Mouse (Mus musculus) kidney, postnatal 25 days (tissue): ENCODE data around the gene Adamts9.

Source experiments
- DNase-seq, 2 experiments: peaks; one replicate each; pipeline ENCODE4 v3.0.0; 2021; ENCODE audit warnings: mixed read lengths in 2 of 2

The Adamts9 gene

GRCm38 (mm10) chr6:92802421-92802820 is 140.9 kb downstream of the Adamts9 start:
- no peak for DNase-seq

GRCm38 (mm10) chr6:92801462-92801861 is 141.8 kb downstream of the Adamts9 start:
- DNase-seq: no peak

- no peak for DNase-seq
Observed at GRCm38 (mm10) chr6:92793804-92794203, 149.5 kb downstream of the Adamts9 start.

GRCm38 (mm10) chr6:92787376-92787712 is 155.9 kb downstream of the Adamts9 start:
- peak; percentile 94 to 97 for DNase-seq

GRCm38 (mm10) chr6:92786701-92787375 is 156.5 kb downstream of the Adamts9 start:
- DNase-seq: no peak

- peak in 1 of 2 experiments; percentile 75 for DNase-seq
Observed at GRCm38 (mm10) chr6:92784782-92785181, 158.5 kb downstream of the Adamts9 start.

GRCm38 (mm10) chr6:92781446-92781845 is 161.8 kb downstream of the Adamts9 start:
- no peak for DNase-seq

- DNase-seq: no peak
Observed at GRCm38 (mm10) chr6:92779935-92780205, 163.4 kb downstream of the Adamts9 start.

- peak; percentile 10 to 50 for DNase-seq
Observed at GRCm38 (mm10) chr6:92779140-92779934, 164.0 kb downstream of the Adamts9 start.

- DNase-seq: peak in 1 of 2 experiments; percentile 59
Observed at GRCm38 (mm10) chr6:92776356-92776755, 166.9 kb downstream of the Adamts9 start.

- no peak for DNase-seq
Observed at GRCm38 (mm10) chr6:92762372-92762771, 180.9 kb downstream of the Adamts9 start.

GRCm38 (mm10) chr6:92759616-92760015 is 183.7 kb downstream of the Adamts9 start:
- no peak for DNase-seq

- DNase-seq: no peak
Observed at GRCm38 (mm10) chr6:92755826-92756225, 187.5 kb downstream of the Adamts9 start.

GRCm38 (mm10) chr6:92752737-92753136 is 190.6 kb downstream of the Adamts9 start:
- DNase-seq: no peak

GRCm38 (mm10) chr6:92749420-92749819 is 193.9 kb downstream of the Adamts9 start:
- DNase-seq: no peak

GRCm38 (mm10) chr6:92743605-92744004 is 199.7 kb downstream of the Adamts9 start:
- peak; percentile 70 to 84 for DNase-seq

GRCm38 (mm10) chr6:92737116-92737515 is 206.2 kb downstream of the Adamts9 start:
- peak; percentile 72 to 74 for DNase-seq

GRCm38 (mm10) chr6:92733651-92734050 is 209.6 kb downstream of the Adamts9 start:
- no peak for DNase-seq

- DNase-seq: no peak
Observed at GRCm38 (mm10) chr6:92728514-92728913, 214.8 kb downstream of the Adamts9 start.

GRCm38 (mm10) chr6:92728084-92728483 is 215.2 kb downstream of the Adamts9 start:
- DNase-seq: peak; percentile 73 to 93

GRCm38 (mm10) chr6:92727351-92727986 is 215.8 kb downstream of the Adamts9 start:
- DNase-seq: no peak

- DNase-seq: peak; percentile 39 to 64
Observed at GRCm38 (mm10) chr6:92726121-92726520, 217.2 kb downstream of the Adamts9 start.

- no peak for DNase-seq
Observed at GRCm38 (mm10) chr6:92724394-92724793, 218.9 kb downstream of the Adamts9 start.
